Mouse (Mus musculus) brown adipose tissue, adult 24 weeks (tissue): Measurements from ENCODE around the gene Tsnaxip1. TPM values are rescaled to one million over a fixed set of nuclear protein-coding genes. Genes with fewer than 3 reads are reported as not detected.

Source experiments
- H3K27ac ChIP-seq: fragments of 200-500 bp; replicated peaks from 2 replicates; pipeline ENCODE4 v1.5.1; 2012; ENCODE audit warnings: low read depth, mild to moderate bottlenecking, low read length
- H3K4me1 ChIP-seq: fragments of 200-500 bp; 2 replicates; pipeline ENCODE4 v1.6.1; 2012; ENCODE audit warnings: low read length, mixed read lengths; ENCODE audit not compliant: control insufficient read depth, insufficient read depth, insufficient read length
- H3K4me3 ChIP-seq: fragments of 200-500 bp; 2 replicates; pipeline ENCODE4 v1.5.1; 2012; ENCODE audit warnings: low read depth, mild to moderate bottlenecking, low read length, moderate library complexity; ENCODE audit not compliant: insufficient read depth
- polyA plus RNA-seq: library from polyadenylated mRNA; stranded (reverse); fragments of >200 nt; gene quantifications from 2 replicates; pipeline ENCODE4 v1.2.4, GENCODE M21; 2012; ENCODE audit not compliant: missing spikeins, insufficient read depth, insufficient read length

Gene Tsnaxip1
- polyA plus RNA-seq, result not detected in 2 replicates

- H3K27ac ChIP-seq, result peak within 1 kb of the TSS; percentile 74
- peaks cover 4% of the 10 kb centered on the region for H3K4me1 ChIP-seq
- peak within 1 kb of the TSS; percentile 79 for H3K4me3 ChIP-seq
Observed at GRCm38 (mm10) chr8:105826861-105827848, at the start of gene Tsnaxip1, which contains the start of gene Ranbp10. Gene Tsnaxip1 (plus strand): TSS chr8:105827731. Gene Ranbp10 (minus strand): TSS chr8:105827350.

GRCm38 (mm10) chr8:105777833-105778232 is 49.7 kb upstream of the Tsnaxip1 start:
- no peak overlapping the region for H3K27ac ChIP-seq
- H3K4me3 ChIP-seq, result no peak overlapping the region
- H3K4me1 ChIP-seq, result 0 out of 2 replicates have a peak, but pooled peaks cover 3% of the 10 kb centered on the region

DNA sequence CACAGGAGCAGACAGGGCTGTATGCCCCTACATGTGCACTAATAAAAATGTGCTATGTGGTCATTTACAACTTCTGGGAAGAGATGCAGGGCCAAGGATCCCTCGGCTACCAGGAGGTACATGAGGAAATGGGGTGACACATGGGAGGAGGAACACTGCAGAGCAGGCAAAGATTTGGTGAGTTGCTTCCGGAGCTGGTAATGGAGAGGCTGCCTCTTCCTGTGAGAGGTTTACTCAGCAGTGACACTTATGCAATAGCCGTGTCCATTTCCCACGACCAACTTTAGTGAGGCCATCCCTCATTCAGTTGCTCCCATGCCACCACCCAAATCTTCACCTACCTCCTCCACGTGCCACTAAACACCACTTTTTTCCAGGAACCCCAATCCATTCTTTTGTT is 47.2 kb upstream of the Tsnaxip1 start:
- no peak overlapping the region for H3K4me3 ChIP-seq
- no peaks in the 10 kb centered on the region for H3K4me1 ChIP-seq
- no peak overlapping the region for H3K27ac ChIP-seq

DNA sequence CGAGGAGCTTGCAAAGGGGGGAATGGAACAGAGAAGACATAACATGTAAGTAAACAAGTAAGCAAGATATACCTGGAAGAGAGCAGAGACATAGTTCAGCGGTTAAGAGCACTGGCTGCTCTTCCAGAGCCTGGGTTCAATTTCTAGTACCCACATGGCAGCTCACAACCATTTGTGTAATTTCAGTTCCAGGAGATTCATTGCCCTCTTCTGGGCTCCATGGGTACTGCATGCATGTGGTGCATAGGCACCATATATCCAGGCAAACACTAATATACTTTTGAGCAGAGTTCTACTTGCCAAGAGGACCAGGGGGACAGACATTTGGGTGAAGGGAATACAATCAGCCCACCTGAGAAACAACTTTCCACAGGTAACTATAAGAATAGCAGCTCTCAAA is 39.3 kb upstream of the Tsnaxip1 start:
- Histone ChIP-seq H3K27ac (no peak overlapping the region), H3K4me1 (no peaks in the 10 kb centered on the region; the same call in none of the 2 replicates), H3K4me3 (no peak overlapping the region)

GRCm38 (mm10) chr8:105788927-105789326 is 38.6 kb upstream of the Tsnaxip1 start:
- H3K27ac ChIP-seq, result no peak overlapping the region
- H3K4me1 ChIP-seq, result no peaks in the 10 kb centered on the region; the same call in none of the 2 replicates
- no peak overlapping the region for H3K4me3 ChIP-seq

- no peak overlapping the region for H3K4me3 ChIP-seq
- no peak overlapping the region for H3K27ac ChIP-seq
- H3K4me1 ChIP-seq, result no peaks in the 10 kb centered on the region; the same call in none of the 2 replicates
Observed at GRCm38 (mm10) chr8:105789626-105790025, 37.9 kb upstream of the Tsnaxip1 start.

GRCm38 (mm10) chr8:105793331-105793730 is 34.2 kb upstream of the Tsnaxip1 start:
- no peak overlapping the region for H3K4me3 ChIP-seq
- no peak overlapping the region for H3K27ac ChIP-seq
- no peaks in the 10 kb centered on the region; the same call in none of the 2 replicates for H3K4me1 ChIP-seq

GRCm38 (mm10) chr8:105794009-105794598 is 33.4 kb upstream of the Tsnaxip1 start:
- no peak overlapping the region for H3K27ac ChIP-seq
- H3K4me3 ChIP-seq, result no peak overlapping the region
- H3K4me1 ChIP-seq, result peaks cover 6% of the 10 kb centered on the region

GRCm38 (mm10) chr8:105795785-105796184 is 31.7 kb upstream of the Tsnaxip1 start:
- no peak overlapping the region for H3K4me3 ChIP-seq
- H3K27ac ChIP-seq, result no peak overlapping the region
- H3K4me1 ChIP-seq, result peaks cover 12% of the 10 kb centered on the region; the same call in 1 of the 2 replicates

- H3K27ac ChIP-seq, result 0 out of 2 replicates have a peak overlapping the region, but pooled peaks have one; percentile 27
- no peak overlapping the region for H3K4me3 ChIP-seq
- H3K4me1 ChIP-seq, result peaks cover 12% of the 10 kb centered on the region; the same call in 1 of the 2 replicates
Observed at GRCm38 (mm10) chr8:105798408-105798807, 29.1 kb upstream of the Tsnaxip1 start.

DNA sequence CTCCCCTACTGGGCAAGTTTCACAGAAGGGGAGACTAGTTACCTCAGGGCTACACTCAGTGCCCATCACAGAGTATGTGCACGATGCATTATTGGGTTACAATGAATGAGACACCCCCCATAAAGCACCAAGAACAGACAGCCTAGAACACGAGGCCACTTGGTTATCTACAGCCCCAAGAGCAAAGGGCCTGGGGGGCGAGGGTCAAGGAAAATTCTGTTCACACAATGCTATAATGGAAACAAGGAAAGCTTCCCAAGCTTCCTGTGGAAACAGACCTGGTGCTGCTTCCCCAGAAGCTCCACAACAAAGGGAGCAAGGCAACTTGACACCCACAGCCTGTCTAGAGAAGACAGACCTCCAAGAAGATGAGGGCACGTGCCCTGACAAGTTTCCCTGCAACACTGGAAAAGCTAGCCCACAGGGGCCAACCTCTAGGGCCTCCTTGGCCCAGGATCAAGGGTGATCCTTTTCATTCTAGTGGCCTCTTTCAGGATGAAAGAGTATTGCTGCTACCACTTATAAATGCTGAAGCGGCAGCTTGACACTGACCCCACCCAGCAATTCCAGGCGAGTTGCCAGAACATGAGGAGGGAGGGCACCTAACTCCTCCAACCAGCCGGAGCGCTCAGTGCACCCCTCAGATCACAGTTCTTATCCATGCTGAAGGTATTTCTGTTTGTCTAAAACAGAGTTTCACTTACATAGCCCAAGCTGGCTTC is 28.3 kb upstream of the Tsnaxip1 start:
- no peak overlapping the region for H3K4me3 ChIP-seq
- no peak overlapping the region for H3K27ac ChIP-seq
- peaks cover 12% of the 10 kb centered on the region; the same call in 1 of the 2 replicates for H3K4me1 ChIP-seq

DNA sequence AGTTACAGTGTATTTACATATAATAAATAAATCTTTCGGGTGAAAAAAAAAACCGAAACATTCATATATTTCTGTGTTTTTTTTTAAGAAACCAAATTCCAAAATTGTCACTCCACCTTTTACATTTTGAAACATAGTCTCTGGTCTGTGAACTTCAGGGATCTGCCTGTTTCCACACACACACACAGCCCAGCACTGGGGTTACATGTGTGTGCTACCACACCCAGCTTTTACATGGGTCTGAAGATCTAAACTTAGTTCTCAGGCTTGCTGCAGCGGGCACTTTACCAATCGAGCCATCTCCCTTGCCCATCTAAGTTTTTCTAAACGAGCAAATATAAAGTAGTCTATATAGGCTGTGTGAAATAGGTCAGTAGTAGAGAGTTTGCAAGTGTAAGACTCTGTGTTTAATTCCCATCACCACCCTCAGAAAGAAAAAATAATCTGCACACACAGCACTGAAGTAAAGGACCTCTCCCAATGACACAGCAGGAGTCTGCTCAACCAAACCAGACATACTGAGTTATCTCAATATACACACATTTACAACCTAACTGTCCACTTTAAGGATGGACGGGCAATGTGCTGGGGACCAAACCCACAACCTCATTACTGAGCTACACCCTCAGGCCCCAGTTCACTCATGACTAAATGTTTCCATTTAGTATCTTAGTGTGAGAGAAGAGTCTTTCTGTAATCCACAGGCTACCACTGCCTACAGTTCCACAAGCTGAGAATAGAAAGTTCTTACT is 26.2 kb upstream of the Tsnaxip1 start:
- Histone ChIP-seq H3K4me3 (no peak overlapping the region), H3K4me1 (peaks cover 12% of the 10 kb centered on the region), H3K27ac (no peak overlapping the region)

GRCm38 (mm10) chr8:105804797-105805196 is 22.7 kb upstream of the Tsnaxip1 start:
- peaks cover 18% of the 10 kb centered on the region for H3K4me1 ChIP-seq
- H3K4me3 ChIP-seq, result no peak overlapping the region
- H3K27ac ChIP-seq, result no peak overlapping the region

- H3K4me1 ChIP-seq, result peaks cover 18% of the 10 kb centered on the region
- no peak overlapping the region for H3K27ac ChIP-seq
- no peak overlapping the region for H3K4me3 ChIP-seq
Observed at GRCm38 (mm10) chr8:105805346-105805745, 22.2 kb upstream of the Tsnaxip1 start.
